Mouse (Mus musculus): ENCODE data around the gene Akap5. TPM values are rescaled to one million over a fixed set of nuclear protein-coding genes. Genes with fewer than 3 reads are reported as not detected.

Gene Akap5
- total and polyA plus RNA-seq, 2 experiments from 2014 or later, result 0.50 to 1.1 TPM

GRCm38 (mm10) chr12:76349680-76350220 is 25.1 kb downstream of the Akap5 start:
- ATAC-seq (ENCODE audit: insufficient read depth, low read depth), result no peak
- DNase-seq (ENCODE audit: low spot score), result no peak
- Histone ChIP-seq H3K9ac (replicated peaks; ENCODE audit: low read depth, low read length) (no peak overlapping the region), H3K36me3 (replicated peaks; ENCODE audit: control insufficient read depth, insufficient read depth, low read length) (peaks cover 32% of the 10 kb centered on the region), H3K9me3 (replicated peaks; ENCODE audit: control insufficient read depth, low read length) (no peaks in the 10 kb centered on the region), H3K27me3 (ENCODE audit: control insufficient read depth, insufficient read depth, low read length) (no peaks in the 10 kb centered on the region), H3K4me2 (ENCODE audit: low read depth, low read length) (no peak overlapping the region), H3K4me1 (ENCODE audit: control insufficient read depth, insufficient read depth) (no peaks in the 10 kb centered on the region), H3K4me3 (ENCODE audit: low read depth, low read length) (no peak overlapping the region), H3K27ac (ENCODE audit: low read depth) (no peak overlapping the region)
- TF ChIP-seq CTCF (IDR thresholded peaks at IDR 0.05; ENCODE audit: low read depth) (no peak), EP300 (IDR thresholded peaks at IDR 0.05; ENCODE audit: low read depth) (no peak)
- 70% methylated on average over 8 of the region's 8 CpGs for WGBS

DNA sequence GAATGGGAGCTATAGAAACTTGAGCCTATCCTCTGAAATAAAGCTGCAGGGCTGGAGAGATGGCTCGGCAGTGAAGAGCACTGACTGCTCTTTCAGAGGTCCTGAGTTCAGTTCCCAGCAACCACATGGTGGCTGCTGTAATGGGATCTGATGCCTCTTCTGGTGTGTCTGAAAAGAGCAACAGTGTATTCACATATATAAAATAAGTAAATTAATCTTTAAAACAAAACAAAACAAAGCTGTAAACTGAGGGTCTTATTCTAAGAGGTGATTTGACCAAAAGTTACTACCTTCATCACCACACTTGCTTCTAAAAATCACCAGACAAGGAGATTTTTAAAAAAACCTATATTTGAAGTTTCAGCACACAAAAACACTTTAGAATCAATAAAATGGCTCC is 36.2 kb downstream of the Akap5 start:
- H3K4me3 ChIP-seq (ENCODE audit: low read depth, low read length), result no peak overlapping the region
- no peak for TF ChIP-seq EP300 (IDR thresholded peaks at IDR 0.05; ENCODE audit: low read depth)
- TF ChIP-seq CTCF (IDR thresholded peaks at IDR 0.05; ENCODE audit: low read depth), result no peak
- ATAC-seq (ENCODE audit: insufficient read depth, low read depth), result no peak

DNA sequence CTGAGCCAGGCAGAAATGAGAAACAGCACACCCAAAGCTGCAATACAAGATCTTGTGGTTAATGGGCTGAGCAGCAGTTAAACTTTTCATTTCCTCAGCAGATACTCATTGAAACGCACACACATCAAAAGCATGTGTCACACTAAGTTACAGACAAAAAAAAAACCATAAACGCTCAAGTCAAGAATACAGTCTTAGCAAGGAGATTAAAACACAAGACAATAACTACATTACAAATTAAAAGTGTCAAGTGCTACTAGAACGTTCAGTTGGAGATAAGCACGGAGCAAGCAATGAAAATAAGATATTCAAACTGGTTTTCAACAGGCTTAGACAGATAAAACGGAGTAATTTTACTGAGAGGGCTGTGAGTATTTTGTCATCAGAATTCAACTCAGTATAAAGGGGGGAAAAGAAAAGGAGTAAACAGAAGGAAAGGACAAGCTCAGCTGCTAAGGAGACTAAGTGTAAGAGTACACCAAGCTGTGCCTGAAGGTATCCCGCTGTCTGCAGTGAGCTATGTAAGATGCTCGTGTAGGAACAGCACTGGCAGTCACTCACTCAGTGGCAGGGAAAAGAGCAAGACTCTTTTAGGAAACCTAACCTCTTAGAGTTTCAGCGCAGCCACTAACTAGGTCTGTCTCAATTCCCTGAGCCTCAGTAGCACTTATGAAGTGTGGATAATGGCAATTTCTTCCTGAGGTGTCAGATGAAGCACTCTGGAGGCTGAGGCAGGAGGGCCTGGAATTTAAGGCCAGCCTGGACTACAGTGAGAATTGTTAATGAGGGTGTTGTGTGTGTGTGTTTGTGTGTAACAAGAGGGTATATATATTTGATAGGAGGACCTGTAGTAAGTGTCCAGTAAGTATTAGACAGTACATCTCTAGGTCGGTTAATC is 37.0 kb downstream of the Akap5 start:
- Histone ChIP-seq H3K4me1 (ENCODE audit: control insufficient read depth, insufficient read depth) (no peaks in the 10 kb centered on the region), H3K27ac (ENCODE audit: low read depth) (peak overlapping the region; percentile 8; the same call in 1 of the 2 replicates), H3K9me3 (replicated peaks; ENCODE audit: control insufficient read depth, low read length) (no peaks in the 10 kb centered on the region), H3K4me3 (ENCODE audit: low read depth, low read length) (no peak overlapping the region), H3K4me2 (ENCODE audit: low read depth, low read length) (no peak overlapping the region), H3K36me3 (replicated peaks; ENCODE audit: control insufficient read depth, insufficient read depth, low read length) (no peaks in the 10 kb centered on the region), H3K27me3 (ENCODE audit: control insufficient read depth, insufficient read depth, low read length) (no peaks in the 10 kb centered on the region), H3K9ac (replicated peaks; ENCODE audit: low read depth, low read length) (no peak overlapping the region)
- TF ChIP-seq CTCF (IDR thresholded peaks at IDR 0.05; ENCODE audit: low read depth), result no peak
- no peak for TF ChIP-seq EP300 (IDR thresholded peaks at IDR 0.05; ENCODE audit: low read depth)
- DNase-seq (ENCODE audit: low spot score) (no peak), ATAC-seq (ENCODE audit: insufficient read depth, low read depth) (no peak)
- WGBS, result 54% methylated on average over 9 of the region's 9 CpGs

More for the DNA sequence above, 36.2 kb downstream of the Akap5 start:
- H3K36me3 ChIP-seq (replicated peaks; ENCODE audit: control insufficient read depth, insufficient read depth, low read length), result no peaks in the 10 kb centered on the region
- H3K9ac ChIP-seq (replicated peaks; ENCODE audit: low read depth, low read length), result no peak overlapping the region
- WGBS, result 79% methylated on average over 1 of the region's 1 CpGs
- H3K27ac ChIP-seq (ENCODE audit: low read depth), result no peak overlapping the region
- no peaks in the 10 kb centered on the region for H3K4me1 ChIP-seq (ENCODE audit: control insufficient read depth, insufficient read depth)
- DNase-seq (ENCODE audit: low spot score), result no peak
- no peaks in the 10 kb centered on the region for H3K27me3 ChIP-seq (ENCODE audit: control insufficient read depth, insufficient read depth, low read length)
- no peak overlapping the region for H3K4me2 ChIP-seq (ENCODE audit: low read depth, low read length)
- H3K9me3 ChIP-seq (replicated peaks; ENCODE audit: control insufficient read depth, low read length), result no peaks in the 10 kb centered on the region

DNA sequence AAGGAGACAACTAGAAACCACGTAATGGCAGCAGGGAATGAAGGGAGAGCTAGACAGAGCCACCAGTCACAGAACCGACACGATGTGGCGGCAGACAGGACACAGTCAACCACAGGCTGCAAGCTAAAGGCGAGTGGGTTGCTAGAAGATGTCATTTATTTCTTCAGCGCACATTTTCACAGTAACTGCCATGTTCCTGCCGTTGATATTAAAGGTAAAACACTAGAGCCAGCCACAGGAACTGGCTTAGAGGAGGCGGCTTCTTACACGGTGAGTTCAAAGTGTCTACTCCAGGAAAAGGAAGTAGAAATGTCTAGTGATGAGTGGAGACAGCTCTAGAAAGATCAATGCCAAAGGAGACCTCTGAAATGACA is 37.6 kb downstream of the Akap5 start:
- 74% methylated on average over 9 of the region's 9 CpGs for WGBS
- Histone ChIP-seq H3K9me3 (replicated peaks; ENCODE audit: control insufficient read depth, low read length) (no peaks in the 10 kb centered on the region), H3K9ac (replicated peaks; ENCODE audit: low read depth, low read length) (no peak overlapping the region), H3K4me1 (ENCODE audit: control insufficient read depth, insufficient read depth) (peaks cover 6% of the 10 kb centered on the region), H3K4me2 (ENCODE audit: low read depth, low read length) (no peak overlapping the region), H3K27me3 (ENCODE audit: control insufficient read depth, insufficient read depth, low read length) (no peaks in the 10 kb centered on the region), H3K27ac (ENCODE audit: low read depth) (peak overlapping the region; percentile 8; the same call in 1 of the 2 replicates), H3K36me3 (replicated peaks; ENCODE audit: control insufficient read depth, insufficient read depth, low read length) (no peaks in the 10 kb centered on the region), H3K4me3 (ENCODE audit: low read depth, low read length) (no peak overlapping the region)
- TF ChIP-seq CTCF (IDR thresholded peaks at IDR 0.05; ENCODE audit: low read depth) (no peak), EP300 (IDR thresholded peaks at IDR 0.05; ENCODE audit: low read depth) (no peak)
- DNase-seq (ENCODE audit: low spot score) (no peak), ATAC-seq (ENCODE audit: insufficient read depth, low read depth) (no peak)

DNA sequence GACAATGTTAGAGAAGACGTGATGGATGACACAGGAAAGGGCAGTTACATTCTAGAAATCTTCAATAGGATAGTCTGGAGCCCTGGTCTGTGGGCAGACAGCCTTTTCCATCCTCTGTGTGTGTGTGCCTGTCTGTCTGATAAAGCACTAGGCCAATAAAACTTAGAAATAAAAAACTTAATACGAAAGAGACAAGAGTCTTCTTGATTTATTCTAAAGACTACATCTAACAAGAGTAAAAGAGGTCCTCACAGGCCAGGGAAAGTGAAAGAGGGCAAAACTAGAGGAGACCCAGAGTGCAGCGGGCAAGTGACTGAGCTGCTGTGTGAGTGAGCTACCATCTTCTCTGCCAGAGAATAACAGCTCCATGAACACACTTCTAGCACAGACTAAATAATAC is 41.6 kb downstream of the Akap5 start:
- peaks cover 15% of the 10 kb centered on the region for H3K4me1 ChIP-seq (ENCODE audit: control insufficient read depth, insufficient read depth)
- no peaks in the 10 kb centered on the region for H3K9me3 ChIP-seq (replicated peaks; ENCODE audit: control insufficient read depth, low read length)
- H3K4me2 ChIP-seq (ENCODE audit: low read depth, low read length), result no peak overlapping the region
- no peaks in the 10 kb centered on the region for H3K36me3 ChIP-seq (replicated peaks; ENCODE audit: control insufficient read depth, insufficient read depth, low read length)
- 75% methylated on average over 3 of the region's 3 CpGs for WGBS
- H3K9ac ChIP-seq (replicated peaks; ENCODE audit: low read depth, low read length), result no peak overlapping the region
- DNase-seq (ENCODE audit: low spot score) (no peak), ATAC-seq (ENCODE audit: insufficient read depth, low read depth) (no peak)
- H3K27ac ChIP-seq (ENCODE audit: low read depth), result no peak overlapping the region
- no peaks in the 10 kb centered on the region for H3K27me3 ChIP-seq (ENCODE audit: control insufficient read depth, insufficient read depth, low read length)
- TF ChIP-seq CTCF (IDR thresholded peaks at IDR 0.05; ENCODE audit: low read depth), result no peak
- no peak for TF ChIP-seq EP300 (IDR thresholded peaks at IDR 0.05; ENCODE audit: low read depth)
- no peak overlapping the region for H3K4me3 ChIP-seq (ENCODE audit: low read depth, low read length)
